Mouse (Mus musculus) limb, embryonic 13.5 days (tissue): ENCODE measurements around the gene A1bg. TPM values are rescaled to one million over a fixed set of nuclear protein-coding genes. Genes with fewer than 3 reads are reported as not detected.

ENCODE experiments used
- ATAC-seq: fragments of 200-750 bp; cut with Nextera tagmentation; 2 replicates; pipeline ENCODE4 v1.8.0; 2017; ENCODE audit warnings: low read depth, moderate number of reproducible peaks, moderate TSS enrichment; ENCODE audit not compliant: low FRiP score
- H3K27ac ChIP-seq: fragments of 300-500 bp; sonication (generic); 2 replicates; pipeline ENCODE4 v1.5.1; 2015; ENCODE audit warnings: inconsistent platforms, mild to moderate bottlenecking, moderate library complexity
- H3K27me3 ChIP-seq: fragments of 300-500 bp; sonication (generic); 2 replicates; pipeline ENCODE4 v1.6.1; 2015; ENCODE audit warnings: mild to moderate bottlenecking, inconsistent platforms
- H3K36me3 ChIP-seq: fragments of 300-500 bp; sonication (generic); 2 replicates; pipeline ENCODE4 v1.6.1; 2015; ENCODE audit warnings: inconsistent platforms, mild to moderate bottlenecking, moderate library complexity
- H3K4me1 ChIP-seq: fragments of 300-500 bp; sonication (generic); 2 replicates; pipeline ENCODE4 v1.6.1; 2015; ENCODE audit warnings: inconsistent platforms
- H3K4me2 ChIP-seq: fragments of 300-500 bp; sonication (generic); replicated peaks from 2 replicates; pipeline ENCODE4 v1.6.1; 2015; ENCODE audit warnings: inconsistent platforms, mild to moderate bottlenecking, moderate library complexity
- H3K4me3 ChIP-seq: fragments of 300-500 bp; sonication (generic); 2 replicates; pipeline ENCODE4 v1.5.1; 2015; ENCODE audit warnings: moderate library complexity, mild to moderate bottlenecking, inconsistent platforms
- H3K9ac ChIP-seq: fragments of 300-500 bp; sonication (generic); 2 replicates; pipeline ENCODE4 v1.6.1; 2015; ENCODE audit warnings: mild to moderate bottlenecking, inconsistent platforms
- H3K9me3 ChIP-seq: fragments of 300-500 bp; sonication (generic); 2 replicates; pipeline ENCODE4 v1.6.1; 2016; ENCODE audit warnings: inconsistent platforms
- WGBS: fragments of 180-500 bp; shearing (Covaris S2); methylation state at CpG from one replicate; pipeline ENCODE4 v1.1.7; 2015; 5-methylcytosine and 5-hydroxymethylcytosine counted together
- polyA plus RNA-seq: library from polyadenylated mRNA; unstranded; fragments of >200 nt; fragmentation: Nextera tagmentation; extraction: Ambion mirVana; gene quantifications from 2 replicates; pipeline ENCODE4 v1.2.1, GENCODE M21; 2015

Gene A1bg
- polyA plus RNA-seq, 1 experiment from 2014 or later = not detected

DNA sequence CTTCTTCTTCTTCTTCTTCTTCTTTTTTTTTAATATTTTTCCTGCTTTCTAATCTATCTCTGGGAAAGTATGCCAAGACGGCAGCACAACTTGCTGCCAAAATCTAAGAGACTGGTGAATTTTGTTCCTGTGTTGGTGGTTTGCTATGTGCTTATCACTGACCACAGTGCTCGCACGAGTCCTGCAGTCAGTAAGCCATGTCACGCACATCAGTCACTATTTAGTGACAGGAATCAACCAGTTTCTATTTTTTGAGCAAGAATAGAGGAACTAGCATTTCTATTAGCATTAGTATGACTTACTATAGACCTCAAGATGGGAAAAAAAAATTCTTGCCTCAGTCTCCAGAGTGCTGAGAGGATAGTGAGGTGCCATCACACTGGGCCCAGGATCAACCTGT is 68.7 kb downstream of the A1bg start:
- Histone ChIP-seq H3K27ac (no peak overlapping the region), H3K36me3 (no peaks in the 10 kb centered on the region), H3K27me3 (no peaks in the 10 kb centered on the region), H3K9ac (no peak overlapping the region), H3K4me1 (peaks cover 18% of the 10 kb centered on the region), H3K4me2 (no peak overlapping the region), H3K4me3 (no peak overlapping the region), H3K9me3 (0 out of 2 replicates have a peak, but pooled peaks cover 5% of the 10 kb centered on the region)
- WGBS = 79% methylated on average over 4 of the region's 4 CpGs
- ATAC-seq = no peak

DNA sequence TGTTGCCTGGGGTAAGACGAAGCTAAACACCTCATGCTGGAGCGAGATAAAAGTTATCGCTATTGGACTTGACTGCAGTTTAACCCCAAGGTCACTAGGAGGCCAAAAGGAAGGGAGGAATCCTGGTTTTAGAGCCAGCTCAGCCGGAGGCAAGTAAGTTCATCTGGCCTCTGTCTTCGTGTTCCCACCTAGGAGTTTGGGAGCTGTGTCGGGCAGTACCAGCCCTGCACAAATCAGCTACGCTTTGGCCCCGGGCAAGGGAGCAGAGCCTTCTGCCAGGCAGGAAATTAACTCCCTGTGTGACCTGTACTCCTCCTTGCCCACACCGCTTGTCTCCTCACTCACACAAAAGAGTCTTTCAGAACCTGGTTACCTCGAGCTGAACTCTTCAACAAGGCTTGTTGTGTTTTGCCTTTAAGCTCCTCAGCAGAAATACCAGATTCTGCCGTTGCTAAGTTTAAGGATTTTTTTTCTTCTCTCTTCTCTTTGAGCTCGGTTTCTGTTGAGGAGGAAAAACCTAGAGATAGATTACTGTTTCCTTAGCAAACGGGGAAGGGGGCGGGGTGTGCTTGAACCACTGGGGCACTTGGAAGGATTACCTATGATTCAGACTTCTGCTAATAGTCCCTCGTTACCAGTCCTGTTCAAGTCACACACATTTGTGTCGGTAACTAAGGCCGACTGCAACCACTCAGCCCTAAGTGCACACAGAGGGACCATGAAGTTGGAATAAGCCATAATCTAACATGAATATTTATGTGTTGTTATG is 69.4 kb downstream of the A1bg start, which contains the start of gene Fam84b:
TSS of gene Fam84b (minus strand) at position 548 of the 769 bp plus-strand sequence.
- H3K4me1 ChIP-seq = peaks cover 25% of the 10 kb centered on the region
- peak within 1 kb of the TSS; percentile 71 for H3K27ac ChIP-seq
- no peaks in the 10 kb centered on the region for H3K27me3 ChIP-seq
- H3K4me2 ChIP-seq = peak within 1 kb of the TSS; percentile 24
- no peak within 1 kb of the TSS for H3K4me3 ChIP-seq
- H3K36me3 ChIP-seq = no peaks in the 10 kb centered on the region
- 0 out of 2 replicates have a peak, but pooled peaks cover 5% of the 10 kb centered on the region for H3K9me3 ChIP-seq
- 14% methylated on average over 17 of the region's 17 CpGs for WGBS
- no peak within 1 kb of the TSS for H3K9ac ChIP-seq
- ATAC-seq = peak; percentile 70

DNA sequence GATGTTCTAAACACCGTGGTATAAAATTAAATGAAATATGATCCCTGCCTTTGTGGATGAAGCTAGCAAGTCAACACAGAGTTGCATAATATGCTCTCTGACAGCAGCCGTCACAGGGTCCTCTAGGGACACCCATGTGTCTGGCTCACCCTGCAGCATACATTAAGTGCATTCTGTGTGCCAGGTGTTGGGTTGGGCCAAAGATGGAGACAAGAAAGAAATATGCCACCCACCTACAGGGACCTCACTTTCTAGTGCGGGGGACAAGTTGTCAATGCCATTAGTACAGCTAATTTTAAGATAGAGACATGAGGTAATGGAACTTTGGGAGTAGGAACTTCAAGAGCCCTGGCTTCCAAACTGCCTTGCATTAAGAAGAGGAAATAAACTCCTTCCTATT is 74.2 kb downstream of the A1bg start:
- H3K4me3 ChIP-seq = no peak overlapping the region
- H3K4me1 ChIP-seq = peaks cover 23% of the 10 kb centered on the region
- H3K9me3 ChIP-seq = no peaks in the 10 kb centered on the region
- H3K4me2 ChIP-seq = no peak overlapping the region
- WGBS = 49% methylated on average over 3 of the region's 3 CpGs
- 0 out of 2 replicates have a peak, but pooled peaks cover 3% of the 10 kb centered on the region for H3K27me3 ChIP-seq
- H3K9ac ChIP-seq = no peak overlapping the region
- H3K36me3 ChIP-seq = no peaks in the 10 kb centered on the region
- ATAC-seq = no peak
- H3K27ac ChIP-seq = no peak overlapping the region

Other genes with a start within 250 kb of the A1bg start
- 6.3 and 6.9 TPM in 2 replicates for gene Fam84b, start 69.2 kb downstream of the A1bg start, polyA plus RNA-seq